Mouse (Mus musculus): ENCODE measurements around the gene St6galnac5.

The St6galnac5 gene

GRCm38 (mm10) chr3:152981988-152982387, at the start of gene St6galnac5:
TSS of gene St6galnac5 (minus strand) at chr3:152982246.
- no peak for DNase-seq (ENCODE audit: extremely low read depth, low read depth)

GRCm38 (mm10) chr3:153030756-153031155, 48.7 kb upstream of the St6galnac5 start:
- no peak for DNase-seq (ENCODE audit: extremely low read depth, low read depth)

- no peak for DNase-seq (ENCODE audit: extremely low read depth, low read depth)
Observed at GRCm38 (mm10) chr3:153024016-153024415, 42.0 kb upstream of the St6galnac5 start.

DNA sequence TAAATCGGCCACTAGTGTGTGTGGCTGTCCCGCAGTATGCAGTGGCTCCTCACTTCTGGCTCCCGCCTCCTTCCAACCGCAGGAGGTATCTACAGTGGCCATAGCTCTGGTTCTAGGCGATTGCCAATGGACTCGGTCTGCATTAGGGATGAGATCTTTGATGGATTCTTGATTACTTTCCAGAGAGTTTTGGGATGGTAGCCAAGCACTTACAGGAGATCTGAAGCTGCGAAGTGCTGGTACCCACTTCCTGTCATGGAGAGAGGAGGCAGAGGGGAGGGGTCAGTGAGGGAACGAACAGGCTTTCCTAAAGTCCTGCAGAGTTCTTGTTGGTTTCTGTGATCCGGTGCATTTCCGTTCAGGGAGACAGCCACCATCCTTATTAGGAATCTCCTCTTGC, 36.0 kb upstream of the St6galnac5 start:
- no peak for DNase-seq (ENCODE audit: extremely low read depth, low read depth)

- no peak for DNase-seq (ENCODE audit: extremely low read depth, low read depth)
Observed at GRCm38 (mm10) chr3:153016355-153016754, 34.3 kb upstream of the St6galnac5 start.

DNA sequence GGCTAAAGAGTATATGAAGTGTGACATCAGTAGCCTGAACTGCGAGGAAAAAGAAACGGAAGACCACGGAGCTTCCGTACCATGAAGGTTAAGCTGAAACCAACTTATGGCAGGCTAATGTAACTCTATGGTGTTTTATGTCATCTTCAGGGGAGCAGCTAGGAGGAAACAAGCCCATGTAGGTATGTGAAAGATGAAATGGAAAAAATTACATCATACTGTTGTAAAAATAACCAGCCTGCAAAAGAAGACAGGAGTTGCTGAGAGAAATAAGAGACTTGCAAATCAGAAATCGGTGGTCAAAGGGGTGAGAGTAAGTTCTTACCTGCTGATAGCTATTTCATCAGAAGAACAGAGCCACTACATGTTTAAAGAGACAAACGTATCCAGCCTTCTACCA, 24.8 kb upstream of the St6galnac5 start:
- DNase-seq (ENCODE audit: extremely low read depth, low read depth) = no peak

DNA sequence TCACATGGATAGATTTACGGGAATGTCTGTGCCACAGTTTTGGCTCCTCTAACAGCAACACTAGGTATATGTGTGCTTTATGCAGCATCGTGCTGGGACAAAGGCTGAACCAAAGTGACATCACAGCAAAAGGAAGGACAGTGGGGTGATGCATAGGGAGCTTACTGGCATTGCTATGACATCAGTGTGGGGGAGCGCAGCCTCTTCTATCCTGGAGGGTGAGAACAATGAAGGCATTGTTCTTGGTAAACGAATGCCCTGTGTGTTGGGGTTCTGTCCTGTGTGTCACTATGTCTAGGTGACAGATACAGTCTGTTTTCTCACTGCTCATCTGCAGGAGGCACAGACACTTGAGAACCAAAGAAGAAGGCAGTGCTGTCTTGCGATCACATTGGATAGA, 16.9 kb upstream of the St6galnac5 start:
- no peak for DNase-seq (ENCODE audit: extremely low read depth, low read depth)

GRCm38 (mm10) chr3:152998106-152998505, 16.1 kb upstream of the St6galnac5 start:
- no peak for DNase-seq (ENCODE audit: extremely low read depth, low read depth)

GRCm38 (mm10) chr3:152993608-152994007, 11.6 kb upstream of the St6galnac5 start:
- no peak for DNase-seq (ENCODE audit: extremely low read depth, low read depth)

GRCm38 (mm10) chr3:152990787-152991186, 8.7 kb upstream of the St6galnac5 start:
- no peak for DNase-seq (ENCODE audit: extremely low read depth, low read depth)

DNA sequence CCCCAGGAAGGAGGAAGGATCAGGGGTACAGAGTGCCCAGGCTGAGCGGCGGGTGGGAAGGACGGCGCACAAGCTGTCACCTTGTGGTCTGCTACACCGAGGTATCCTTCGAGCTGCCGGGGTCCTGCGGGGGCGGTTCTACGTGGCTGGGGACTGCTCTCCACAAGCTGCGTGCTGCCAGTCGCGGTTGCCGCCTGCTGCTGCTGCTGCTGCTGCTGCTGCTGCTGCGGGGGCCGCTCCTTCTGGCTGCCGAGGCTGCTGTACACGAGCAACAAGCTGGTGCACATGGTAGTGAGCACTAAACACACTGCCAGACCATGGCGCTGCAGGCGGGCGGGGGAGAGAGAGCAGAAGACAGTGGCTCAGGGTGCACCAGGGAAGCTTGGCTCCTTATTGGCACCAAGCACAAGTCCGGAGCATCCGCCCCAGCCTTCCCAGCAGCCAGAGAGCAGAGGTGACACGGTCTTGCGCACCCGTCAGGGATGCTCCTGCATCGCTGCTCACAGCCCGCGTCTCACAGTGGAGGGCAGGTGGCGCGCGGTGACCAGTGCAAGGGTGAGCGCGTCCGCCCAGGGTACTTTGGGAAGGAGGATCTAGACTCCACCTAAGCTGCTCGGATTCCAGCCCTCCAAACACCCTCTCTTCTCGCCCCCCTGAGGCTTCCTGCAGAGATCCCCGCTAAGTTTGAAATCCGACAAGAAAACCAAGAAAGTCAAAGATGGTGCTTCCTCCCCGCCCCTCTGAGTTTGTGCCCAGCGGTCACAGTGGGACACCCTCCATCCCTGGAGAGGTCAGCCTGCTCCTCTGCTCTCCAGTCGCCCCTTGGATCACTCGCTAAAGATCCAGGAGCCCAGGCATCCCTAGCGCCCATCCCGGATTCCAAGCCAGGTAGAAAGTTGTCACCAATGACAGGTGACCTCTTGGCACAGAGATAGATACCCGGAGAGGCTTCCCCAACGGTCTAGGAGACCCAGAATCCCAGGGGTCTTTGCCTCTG, 770 bp downstream of the St6galnac5 start:
- DNase-seq (ENCODE audit: extremely low read depth, low read depth) = no peak

DNA sequence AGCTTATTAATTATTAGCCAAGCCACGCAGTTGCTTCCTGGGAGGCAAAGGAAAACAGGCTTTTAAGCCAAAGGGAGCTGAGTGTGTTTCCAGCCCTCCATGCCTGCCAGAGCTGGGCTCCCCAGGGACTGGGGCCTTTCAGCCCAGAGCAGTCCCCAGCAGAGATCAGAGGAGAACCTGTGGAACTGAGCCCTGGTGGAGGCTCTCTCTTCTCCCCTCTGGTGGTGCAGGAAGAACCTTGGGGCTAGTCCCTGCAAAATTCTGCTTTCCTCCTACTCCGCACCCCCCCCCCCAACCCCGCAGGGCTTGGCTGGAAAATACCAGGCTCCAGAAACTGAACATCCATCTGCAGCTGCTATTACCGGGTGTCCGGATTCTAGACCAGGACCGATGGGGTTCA, 1.6 kb downstream of the St6galnac5 start:
- no peak for DNase-seq (ENCODE audit: extremely low read depth, low read depth)

DNA sequence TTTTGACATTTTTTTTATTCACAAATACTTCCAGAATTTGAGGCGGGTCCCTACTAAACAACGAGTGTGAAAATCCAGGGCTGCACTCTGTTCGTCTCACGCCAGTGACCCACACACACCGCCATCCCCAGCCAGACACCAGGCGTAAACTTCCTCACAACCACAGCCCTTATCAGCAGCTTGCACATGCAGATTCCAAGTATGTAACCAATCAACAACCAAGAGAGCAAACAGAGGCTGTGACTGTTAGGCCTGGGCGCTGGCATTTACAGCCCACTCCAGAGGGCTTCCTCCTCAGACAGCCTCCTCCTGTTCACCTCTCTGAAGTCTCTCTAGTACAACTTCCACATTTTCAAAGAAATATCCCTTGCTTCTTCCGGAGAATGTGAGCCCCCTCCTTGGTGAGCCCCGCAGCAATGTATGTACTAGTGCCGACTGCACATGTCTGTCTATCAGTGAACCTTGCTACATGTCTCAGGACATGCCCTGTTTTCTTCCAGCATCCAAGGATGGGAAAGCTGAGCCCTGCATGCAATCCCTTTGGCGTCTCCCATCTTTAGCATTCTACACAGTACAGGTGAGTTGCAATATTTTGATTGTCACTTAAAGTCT, 2.5 kb downstream of the St6galnac5 start:
- DNase-seq (ENCODE audit: extremely low read depth, low read depth) = peak; percentile 97

- DNase-seq (ENCODE audit: extremely low read depth, low read depth) = no peak
Observed at GRCm38 (mm10) chr3:152971373-152971772, 10.7 kb downstream of the St6galnac5 start.

DNA sequence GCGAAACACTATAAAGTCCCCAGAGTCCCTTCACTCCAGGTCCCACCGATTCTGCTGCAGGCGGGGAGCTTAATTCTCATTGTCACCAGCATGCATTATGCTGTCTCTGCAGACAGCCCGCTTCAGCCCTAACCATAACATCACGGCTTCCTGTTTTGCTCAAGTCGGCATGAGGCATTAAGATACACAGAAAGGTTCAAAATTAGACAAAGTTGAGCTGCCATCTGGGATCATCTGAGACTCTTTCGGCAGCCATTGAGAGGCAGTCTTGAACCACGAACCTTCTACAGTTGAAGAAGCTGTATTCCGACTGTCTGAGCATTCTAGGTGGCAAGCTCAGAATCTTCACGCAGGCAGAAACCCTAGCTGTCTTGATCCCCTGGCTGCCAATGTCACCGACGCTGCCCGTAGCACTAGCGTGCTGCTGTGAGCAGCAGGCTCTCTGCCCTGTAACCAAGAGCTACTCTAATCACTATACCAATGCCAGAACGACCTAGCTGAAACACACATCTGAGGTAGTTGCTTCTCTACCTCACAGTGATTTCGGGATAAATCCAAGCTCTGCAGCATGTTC, 12.2 kb downstream of the St6galnac5 start:
- DNase-seq (ENCODE audit: extremely low read depth, low read depth) = no peak

DNA sequence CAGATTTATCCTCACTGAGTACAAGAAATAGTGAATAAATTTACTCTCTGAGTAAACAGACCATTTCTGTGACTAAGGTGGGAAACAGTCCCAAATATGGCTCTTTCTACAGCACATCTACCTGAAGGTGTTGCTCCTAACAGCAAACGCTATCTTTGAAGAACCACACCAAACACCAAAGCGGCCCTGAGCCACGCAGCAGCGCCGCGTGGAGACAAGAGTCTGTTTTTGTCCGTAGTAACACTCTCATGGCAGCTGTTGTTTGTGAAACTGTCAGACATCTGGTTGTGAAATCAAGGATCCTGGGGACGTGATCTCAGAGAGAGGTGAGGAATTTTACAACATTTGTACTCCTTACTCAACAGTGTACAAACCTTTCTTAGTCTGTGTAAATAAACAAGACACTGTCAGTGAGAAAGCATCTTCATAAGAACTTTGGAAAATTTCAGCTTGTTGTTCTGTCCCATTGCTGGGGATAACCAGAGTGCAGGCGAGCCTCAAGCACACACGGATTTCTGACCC, 20.1 kb downstream of the St6galnac5 start:
- DNase-seq (ENCODE audit: extremely low read depth, low read depth) = no peak

DNA sequence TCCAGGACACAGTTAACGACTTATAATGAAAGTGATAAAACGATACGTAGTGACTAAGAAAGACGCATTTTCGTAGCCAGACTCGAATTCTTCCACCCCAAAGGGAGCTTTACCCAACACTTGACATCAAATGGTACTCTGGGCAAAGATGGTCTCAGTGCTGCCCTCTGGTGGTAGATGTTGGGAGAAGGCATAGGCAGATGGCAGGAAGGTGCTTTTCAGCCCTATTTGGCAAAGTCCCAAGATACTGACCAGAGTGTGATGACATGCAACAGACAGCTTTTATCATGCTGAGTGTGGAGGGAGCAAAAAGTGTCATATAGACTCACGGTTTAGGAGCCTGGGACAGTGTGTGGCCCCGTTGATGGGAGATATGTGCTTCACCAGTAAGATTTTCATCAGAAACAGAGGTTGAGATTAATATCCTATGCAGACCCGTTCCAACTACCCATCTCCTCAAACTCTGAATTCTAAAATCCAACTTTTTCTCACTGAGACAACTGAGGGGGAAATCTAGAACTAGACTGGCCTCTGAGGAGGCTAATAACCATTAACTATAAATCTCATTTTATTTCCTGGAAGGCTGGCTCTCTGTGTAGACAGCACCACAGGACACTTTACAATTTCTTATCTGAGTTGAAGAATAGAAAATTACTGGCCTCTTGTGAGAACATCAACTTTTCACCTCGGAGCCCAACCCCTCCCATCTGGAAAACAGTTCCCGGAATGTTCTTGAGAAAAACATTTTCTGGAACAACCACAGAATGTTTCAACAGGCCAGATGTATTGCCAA, 23.5 kb downstream of the St6galnac5 start:
- peak; percentile 68 for DNase-seq (ENCODE audit: extremely low read depth, low read depth)

GRCm38 (mm10) chr3:152956771-152957170, 25.3 kb downstream of the St6galnac5 start:
- DNase-seq (ENCODE audit: extremely low read depth, low read depth) = no peak

- no peak for DNase-seq (ENCODE audit: extremely low read depth, low read depth)
Observed at GRCm38 (mm10) chr3:152956038-152956437, 26.0 kb downstream of the St6galnac5 start.

GRCm38 (mm10) chr3:152951634-152952545, 30.2 kb downstream of the St6galnac5 start:
- DNase-seq (ENCODE audit: extremely low read depth, low read depth) = peak; percentile 67
